Mouse (Mus musculus) erythroblast, embryonic 14.5 days (primary cell): ENCODE measurements around the gene Usp38. TPM values are rescaled to one million over a fixed set of nuclear protein-coding genes. Genes with fewer than 3 reads are reported as not detected.

Experiments
- H3K27me3 ChIP-seq: 2 replicates; pipeline ENCODE4 v1.6.1; 2012; ENCODE audit warnings: inconsistent platforms; ENCODE audit not compliant: control insufficient read depth
- H3K36me3 ChIP-seq: 2 replicates; pipeline ENCODE4 v1.6.1; 2012; ENCODE audit warnings: mild to moderate bottlenecking, inconsistent platforms; ENCODE audit not compliant: control insufficient read depth
- H3K4me1 ChIP-seq: 2 replicates; pipeline ENCODE4 v1.6.1; 2012; ENCODE audit warnings: inconsistent platforms; ENCODE audit not compliant: control insufficient read depth
- H3K4me3 ChIP-seq: replicated peaks from 2 replicates; pipeline ENCODE3; 2012; ENCODE audit warnings: moderate library complexity, mild to moderate bottlenecking, inconsistent platforms
- H3K9me3 ChIP-seq: 2 replicates; pipeline ENCODE4 v1.6.1; 2012; ENCODE audit warnings: low read length, inconsistent platforms, mixed read lengths; ENCODE audit not compliant: control insufficient read depth
- GATA1 ChIP-seq: IDR thresholded peaks from 2 replicates; pipeline ENCODE4 v1.6.1; 2012; ENCODE audit warnings: low read length, inconsistent platforms, mixed read lengths
- TAL1 ChIP-seq: IDR thresholded peaks from 3 replicates; pipeline ENCODE4 v1.6.1; 2012; ENCODE audit warnings: low read length, inconsistent platforms, mixed read lengths
- polyA plus RNA-seq: library from polyadenylated mRNA; stranded (reverse); fragments of >175 nt; gene quantifications from 2 replicates; pipeline ENCODE4 v1.2.3, GENCODE M21; 2012

The Usp38 gene
- polyA plus RNA-seq, 1 experiment, result 0.21 TPM

GRCm38 (mm10) chr8:81010386-81010785 is 4.3 kb downstream of the Usp38 start:
- no peak overlapping the region for H3K4me3 ChIP-seq
- peaks cover 39% of the 10 kb centered on the region for H3K4me1 ChIP-seq
- TF ChIP-seq TAL1 (no peak), GATA1 (no peak)
- no peaks in the 10 kb centered on the region for H3K9me3 ChIP-seq
- peaks cover 60% of the 10 kb centered on the region for H3K36me3 ChIP-seq
- no peaks in the 10 kb centered on the region for H3K27me3 ChIP-seq

GRCm38 (mm10) chr8:81005114-81005513 is 9.6 kb downstream of the Usp38 start:
- Histone ChIP-seq H3K36me3 (peaks cover 83% of the 10 kb centered on the region), H3K4me1 (peaks cover 3% of the 10 kb centered on the region), H3K9me3 (no peaks in the 10 kb centered on the region), H3K4me3 (no peak overlapping the region), H3K27me3 (no peaks in the 10 kb centered on the region)
- TF ChIP-seq TAL1 (no peak), GATA1 (no peak)

GRCm38 (mm10) chr8:80996632-80997031 is 18.1 kb downstream of the Usp38 start:
- no peak for TF ChIP-seq TAL1
- TF ChIP-seq GATA1, result no peak
- Histone ChIP-seq H3K4me3 (no peak overlapping the region), H3K36me3 (peaks cover 88% of the 10 kb centered on the region), H3K27me3 (no peaks in the 10 kb centered on the region), H3K9me3 (no peaks in the 10 kb centered on the region), H3K4me1 (no peaks in the 10 kb centered on the region)

GRCm38 (mm10) chr8:80991937-80992336 is 22.8 kb downstream of the Usp38 start:
- H3K27me3 ChIP-seq, result no peaks in the 10 kb centered on the region
- no peaks in the 10 kb centered on the region for H3K9me3 ChIP-seq
- no peak for TF ChIP-seq GATA1
- TF ChIP-seq TAL1, result no peak
- peaks cover 90% of the 10 kb centered on the region for H3K36me3 ChIP-seq
- H3K4me3 ChIP-seq, result no peak overlapping the region
- no peaks in the 10 kb centered on the region for H3K4me1 ChIP-seq

- Histone ChIP-seq H3K27me3 (no peaks in the 10 kb centered on the region), H3K4me1 (no peaks in the 10 kb centered on the region), H3K9me3 (peaks cover 2% of the 10 kb centered on the region), H3K4me3 (no peak overlapping the region), H3K36me3 (peaks cover 83% of the 10 kb centered on the region)
- no peak for TF ChIP-seq GATA1
- TF ChIP-seq TAL1, result no peak
These were observed 31.9 kb downstream of the Usp38 start for GRCm38 (mm10) chr8:80982829-80983228.

- H3K27me3 ChIP-seq, result no peaks in the 10 kb centered on the region
- no peaks in the 10 kb centered on the region for H3K4me1 ChIP-seq
- H3K9me3 ChIP-seq, result peaks cover 2% of the 10 kb centered on the region
- TF ChIP-seq GATA1 (no peak), TAL1 (no peak)
- H3K36me3 ChIP-seq, result peaks cover 73% of the 10 kb centered on the region
- no peak overlapping the region for H3K4me3 ChIP-seq
These were observed 33.0 kb downstream of the Usp38 start for GRCm38 (mm10) chr8:80981696-80982095.

- H3K4me1 ChIP-seq, result no peaks in the 10 kb centered on the region
- H3K27me3 ChIP-seq, result no peaks in the 10 kb centered on the region
- peaks cover 2% of the 10 kb centered on the region for H3K9me3 ChIP-seq
- no peak overlapping the region for H3K4me3 ChIP-seq
- TF ChIP-seq TAL1 (no peak), GATA1 (no peak)
- H3K36me3 ChIP-seq, result peaks cover 61% of the 10 kb centered on the region
These were observed 34.7 kb downstream of the Usp38 start for GRCm38 (mm10) chr8:80980063-80980462.

GRCm38 (mm10) chr8:80977231-80977630 is 37.5 kb downstream of the Usp38 start:
- H3K4me1 ChIP-seq, result no peaks in the 10 kb centered on the region
- peaks cover 33% of the 10 kb centered on the region for H3K36me3 ChIP-seq
- H3K27me3 ChIP-seq, result no peaks in the 10 kb centered on the region
- H3K9me3 ChIP-seq, result peaks cover 2% of the 10 kb centered on the region
- H3K4me3 ChIP-seq, result no peak overlapping the region
- no peak for TF ChIP-seq TAL1
- no peak for TF ChIP-seq GATA1

- Histone ChIP-seq H3K27me3 (no peaks in the 10 kb centered on the region), H3K9me3 (no peaks in the 10 kb centered on the region), H3K4me1 (no peaks in the 10 kb centered on the region), H3K4me3 (no peak overlapping the region), H3K36me3 (no peaks in the 10 kb centered on the region)
- no peak for TF ChIP-seq TAL1
- no peak for TF ChIP-seq GATA1
These were observed 43.6 kb downstream of the Usp38 start for GRCm38 (mm10) chr8:80971150-80971549.

GRCm38 (mm10) chr8:80970000-80970685 is 44.6 kb downstream of the Usp38 start:
- Histone ChIP-seq H3K4me3 (no peak overlapping the region), H3K4me1 (no peaks in the 10 kb centered on the region), H3K9me3 (no peaks in the 10 kb centered on the region), H3K27me3 (no peaks in the 10 kb centered on the region), H3K36me3 (no peaks in the 10 kb centered on the region)
- no peak for TF ChIP-seq TAL1
- no peak for TF ChIP-seq GATA1
